Mouse (Mus musculus): Measurements from ENCODE around the gene Parp6. TPM values are rescaled to one million over a fixed set of nuclear protein-coding genes. Genes with fewer than 3 reads are reported as not detected.

Gene Parp6
- total RNA-seq, 2 experiments from 2014 or later = 17.9 to 20.2 TPM

GRCm38 (mm10) chr9:59654450-59654983 is 37.4 kb downstream of the Parp6 start:
- intact Hi-C loops (cut with DNase I) = no loop called here
- no peak for DNase-seq (ENCODE audit: low spot score)

- peak; percentile 94 for DNase-seq (ENCODE audit: low spot score)
- intact Hi-C loops (cut with DNase I) = loop anchor here (2.0 to 5.0 kb wide), 4 partner anchors 15 to 96 kb away; partner anchors contain the start of genes Myo9a, Parp6 and Senp8
Measured at GRCm38 (mm10) chr9:59655958-59656634, 39.0 kb downstream of the Parp6 start, which contains the start of gene Pkm. TSS of gene Pkm (plus strand) at chr9:59656368.

- peak; percentile 42 for DNase-seq (ENCODE audit: low spot score)
- intact Hi-C loops (cut with DNase I) = loop anchor here (2.0 to 5.0 kb wide), 4 partner anchors 14 to 95 kb away; partner anchors contain the start of genes Myo9a, Parp6 and Senp8
Measured at GRCm38 (mm10) chr9:59656635-59657617, 39.8 kb downstream of the Parp6 start.

GRCm38 (mm10) chr9:59658146-59658545 is 41.1 kb downstream of the Parp6 start:
- intact Hi-C loops (cut with DNase I) = loop anchor here (5.0 kb wide), 2 partner anchors 41 to 94 kb away; partner anchors contain the start of genes Myo9a, Parp6 and Senp8
- DNase-seq (ENCODE audit: low spot score) = no peak

- DNase-seq (ENCODE audit: low spot score) = peak; percentile 61
- intact Hi-C loops (cut with DNase I) = loop anchor here (5.0 kb wide), 2 partner anchors 42 to 93 kb away; partner anchors contain the start of genes Myo9a, Parp6 and Senp8
Measured at GRCm38 (mm10) chr9:59659036-59660026, 42.2 kb downstream of the Parp6 start.

- intact Hi-C loops (cut with DNase I) = no loop called here
- DNase-seq (ENCODE audit: low spot score) = no peak
Measured at GRCm38 (mm10) chr9:59660421-59660820, 43.3 kb downstream of the Parp6 start.

- DNase-seq (ENCODE audit: low spot score) = no peak
Measured at GRCm38 (mm10) chr9:59661298-59661975, 44.4 kb downstream of the Parp6 start.

GRCm38 (mm10) chr9:59663226-59663625 is 46.1 kb downstream of the Parp6 start:
- intact Hi-C loops (cut with DNase I) = no loop called here
- DNase-seq (ENCODE audit: low spot score) = no peak

More at GRCm38 (mm10) chr9:59661298-59661975, 44.4 kb downstream of the Parp6 start:
- intact Hi-C loops (cut with DNase I) = no loop called here

- intact Hi-C loops (cut with DNase I) = no loop called here
- DNase-seq (ENCODE audit: low spot score) = no peak
Measured at GRCm38 (mm10) chr9:59663957-59664356, 46.9 kb downstream of the Parp6 start.

GRCm38 (mm10) chr9:59664664-59665256 is 47.7 kb downstream of the Parp6 start:
- DNase-seq (ENCODE audit: low spot score) = no peak
- intact Hi-C loops (cut with DNase I) = no loop called here

GRCm38 (mm10) chr9:59666016-59666415 is 48.9 kb downstream of the Parp6 start:
- intact Hi-C loops (cut with DNase I) = no loop called here
- no peak for DNase-seq (ENCODE audit: low spot score)

GRCm38 (mm10) chr9:59666813-59667212 is 49.7 kb downstream of the Parp6 start:
- intact Hi-C loops (cut with DNase I) = no loop called here
- DNase-seq (ENCODE audit: low spot score) = no peak

GRCm38 (mm10) chr9:59667250-59667649 is 50.2 kb downstream of the Parp6 start:
- intact Hi-C loops (cut with DNase I) = no loop called here
- DNase-seq (ENCODE audit: low spot score) = no peak

- no peak for DNase-seq (ENCODE audit: low spot score)
- intact Hi-C loops (cut with DNase I) = no loop called here
Measured at GRCm38 (mm10) chr9:59667904-59668303, 50.8 kb downstream of the Parp6 start.

GRCm38 (mm10) chr9:59668473-59668872 is 51.4 kb downstream of the Parp6 start:
- DNase-seq (ENCODE audit: low spot score) = no peak
- intact Hi-C loops (cut with DNase I) = no loop called here

GRCm38 (mm10) chr9:59669172-59669571 is 52.1 kb downstream of the Parp6 start:
- no peak for DNase-seq (ENCODE audit: low spot score)
- intact Hi-C loops (cut with DNase I) = no loop called here

GRCm38 (mm10) chr9:59672195-59672894 is 55.3 kb downstream of the Parp6 start:
- intact Hi-C loops (cut with DNase I) = no loop called here
- DNase-seq (ENCODE audit: low spot score) = no peak
